Mouse (Mus musculus): ENCODE results near the gene Gm11756. TPM values are rescaled to one million over a fixed set of nuclear protein-coding genes. Genes with fewer than 3 reads are reported as not detected.
"Not testable (repeated sequence)": the region's sequence is repeated elsewhere in the genome, so short reads cannot be mapped to it uniquely, and the experiment has no call there.

Gm11756 gene
- not detected in 2 replicates for polyA plus RNA-seq (2012; ENCODE audit: insufficient read depth, low replicate concordance)

DNA sequence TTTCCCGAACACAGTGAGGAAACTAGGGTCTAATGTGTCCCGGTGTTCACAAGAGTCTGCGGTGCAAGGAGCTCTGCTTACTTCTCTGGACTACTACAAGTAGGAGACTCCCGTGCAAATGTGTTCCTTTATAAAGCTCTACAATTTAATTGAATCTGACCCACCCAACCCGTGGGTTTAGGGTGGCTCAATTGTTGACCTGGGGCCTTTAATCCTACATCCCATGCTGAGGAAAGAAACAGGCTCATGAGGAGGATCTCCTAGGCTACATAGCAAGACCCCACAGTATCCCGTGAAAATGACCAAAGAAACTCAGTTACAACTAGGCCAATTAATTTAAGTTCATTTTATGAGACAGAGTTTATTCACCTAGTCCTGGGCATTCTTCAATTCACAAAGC, at the start of gene Gm11756:
Gm11756 (minus strand) TSS at position 101 of the 400 bp plus-strand sequence.
- H3K27me3 ChIP-seq (replicated peaks); H3K4me1 ChIP-seq; H3K4me3 ChIP-seq (replicated peaks); H3K36me3 ChIP-seq (replicated peaks; ENCODE audit: low read length); H3K9me3 ChIP-seq: not testable (repeated sequence)

GRCm38 (mm10) chr4:73950375-73950896, 29.9 kb upstream of the Gm11756 start, which contains the start of gene 2310002L09Rik:
Gene 2310002L09Rik, minus strand, starts transcription at chr4:73950846.
- Histone ChIP-seq H3K4me1 (no peaks in the 10 kb centered on the region), H3K4me3 (replicated peaks) (no peak within 1 kb of the TSS), H3K27me3 (replicated peaks) (no peaks in the 10 kb centered on the region), H3K36me3 (replicated peaks; ENCODE audit: low read length) (no peaks in the 10 kb centered on the region), H3K9me3 (no peaks in the 10 kb centered on the region)
- TF ChIP-seq FLI1 (IDR thresholded peaks at IDR 0.05; ENCODE audit: low read length) = no peak
- no peak for TF ChIP-seq GATA1 (IDR thresholded peaks at IDR 0.05; ENCODE audit: borderline replicate concordance, low read length)

DNA sequence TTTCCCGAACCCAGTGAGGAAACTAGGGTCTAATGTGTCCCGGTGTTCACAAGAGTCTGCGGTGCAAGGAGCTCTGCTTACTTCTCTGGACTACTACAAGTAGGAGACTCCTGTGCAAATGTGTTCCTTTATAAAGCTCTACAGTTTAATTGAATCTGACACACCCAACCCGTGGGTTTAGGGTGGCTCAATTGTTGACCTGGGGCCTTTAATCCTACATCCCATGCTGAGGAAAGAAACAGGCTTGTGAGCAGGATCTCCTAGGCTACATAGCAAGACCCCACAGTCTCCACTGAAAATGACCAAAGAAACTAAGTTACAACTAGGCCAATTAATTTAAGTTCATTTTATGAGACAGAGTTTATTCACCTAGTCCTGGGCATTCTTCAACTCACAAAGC, 14.7 kb downstream of the Gm11756 start, which contains the start of gene Gm13871:
Gm13871 (minus strand) TSS at position 101 of the 400 bp plus-strand sequence.
- H3K4me1 ChIP-seq; H3K36me3 ChIP-seq (replicated peaks; ENCODE audit: low read length); H3K9me3 ChIP-seq; H3K27me3 ChIP-seq (replicated peaks); H3K4me3 ChIP-seq (replicated peaks): not testable (repeated sequence)

- not testable (repeated sequence) for H3K4me3 ChIP-seq (replicated peaks); H3K9me3 ChIP-seq; H3K4me1 ChIP-seq; H3K27me3 ChIP-seq (replicated peaks); H3K36me3 ChIP-seq (replicated peaks; ENCODE audit: low read length)
Measured at GRCm38 (mm10) chr4:73891012-73891411, 29.5 kb downstream of the Gm11756 start, which contains the start of gene Gm11757. Gene Gm11757, minus strand, starts transcription at chr4:73891112.

DNA sequence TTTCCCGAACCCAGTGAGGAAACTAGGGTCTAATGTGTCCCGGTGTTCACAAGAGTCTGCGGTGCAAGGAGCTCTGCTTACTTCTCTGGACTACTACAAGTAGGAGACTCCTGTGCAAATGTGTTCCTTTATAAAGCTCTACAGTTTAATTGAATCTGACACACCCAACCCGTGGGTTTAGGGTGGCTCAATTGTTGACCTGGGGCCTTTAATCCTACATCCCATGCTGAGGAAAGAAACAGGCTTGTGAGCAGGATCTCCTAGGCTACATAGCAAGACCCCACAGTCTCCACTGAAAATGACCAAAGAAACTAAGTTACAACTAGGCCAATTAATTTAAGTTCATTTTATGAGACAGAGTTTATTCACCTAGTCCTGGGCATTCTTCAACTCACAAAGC, 44.4 kb downstream of the Gm11756 start, which contains the start of gene Gm11758:
Gm11758 (minus strand) TSS at position 101 of the 400 bp plus-strand sequence.
- H3K4me1 ChIP-seq; H3K36me3 ChIP-seq (replicated peaks; ENCODE audit: low read length); H3K4me3 ChIP-seq (replicated peaks); H3K9me3 ChIP-seq; H3K27me3 ChIP-seq (replicated peaks): not testable (repeated sequence)

Other genes with a start within 250 kb of the Gm11756 start
- gene Gm428, start 237.2 kb downstream of the Gm11756 start, polyA plus RNA-seq (2012; ENCODE audit: insufficient read depth, low replicate concordance) = not detected in 2 replicates
- not detected in 2 replicates for gene Rasef, start 129.8 kb downstream of the Gm11756 start, polyA plus RNA-seq (2012; ENCODE audit: insufficient read depth, low replicate concordance)
- gene Gm11758, start 44.5 kb downstream of the Gm11756 start, polyA plus RNA-seq (2012; ENCODE audit: insufficient read depth, low replicate concordance) = not detected in 2 replicates
- gene Gm11757, start 29.6 kb downstream of the Gm11756 start, polyA plus RNA-seq (2012; ENCODE audit: insufficient read depth, low replicate concordance) = not detected in 2 replicates
- not detected in 2 replicates for gene Gm13871, start 14.8 kb downstream of the Gm11756 start, polyA plus RNA-seq (2012; ENCODE audit: insufficient read depth, low replicate concordance)
- gene 2310002L09Rik, start 30.1 kb upstream of the Gm11756 start, polyA plus RNA-seq (2012; ENCODE audit: insufficient read depth, low replicate concordance) = not detected in 2 replicates
- gene Frmd3, start 92.7 kb upstream of the Gm11756 start, polyA plus RNA-seq (2012; ENCODE audit: insufficient read depth, low replicate concordance) = not detected in 2 replicates

All from megakaryocyte, embryonic 14.5 days (primary cell).